Mouse (Mus musculus): ENCODE data around the gene Nadk. TPM values are rescaled to one million over a fixed set of nuclear protein-coding genes. Genes with fewer than 3 reads are reported as not detected.

Nadk gene
- total and polyA plus RNA-seq, 3 experiments, result 28.4 to 42.0 (median 33.2) TPM

DNA sequence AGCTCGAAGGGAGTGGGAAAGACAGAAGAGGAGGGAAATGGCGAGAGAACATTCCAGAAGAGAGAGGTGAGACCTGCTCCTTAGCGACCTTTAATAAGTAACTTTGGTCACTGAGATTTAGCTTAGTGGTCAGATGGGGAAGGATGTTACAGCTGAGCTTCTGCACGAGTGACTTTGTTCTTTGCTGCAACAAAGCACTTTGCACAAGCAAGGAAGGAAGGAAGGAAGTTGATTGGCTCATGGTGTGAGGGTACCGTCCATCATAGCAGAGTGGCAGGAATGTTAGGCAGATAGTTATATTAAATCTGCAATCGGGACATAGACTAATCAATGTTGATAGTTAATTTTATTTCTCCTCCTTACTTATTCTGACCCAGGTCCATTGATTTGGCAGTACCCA is 68.1 kb downstream of the Nadk start:
- Histone ChIP-seq H3K79me2 (replicated peaks; ENCODE audit: control insufficient read depth, insufficient read depth, low read length) (no peaks in the 10 kb centered on the region; the same call in 1 of the 2 replicates), H3K27me3 (ENCODE audit: control insufficient read depth, insufficient read depth, low read length) (no peaks in the 10 kb centered on the region), H3K9ac (ENCODE audit: low read depth, low read length) (no peak overlapping the region), H3K27ac (no peak overlapping the region), H3K4me1 (ENCODE audit: control insufficient read depth, insufficient read depth, low read length) (no peaks in the 10 kb centered on the region), H3K4me3 (no peak overlapping the region), H3K36me3 (ENCODE audit: control insufficient read depth, insufficient read depth, low read length) (no peaks in the 10 kb centered on the region; the same call in 1 of the 2 replicates)
- 65% methylated on average over 6 of the region's 6 CpGs for WGBS
- no peak for DNase-seq
- intact Hi-C loops (cut with DNase I), result no loop called here
- TF ChIP-seq CTCF (IDR thresholded peaks at IDR 0.05), result no peak
- TF ChIP-seq EP300 (IDR thresholded peaks at IDR 0.05; ENCODE audit: insufficient read depth, low read depth, low read length), result no peak
- no peak for TF ChIP-seq POLR2A (IDR thresholded peaks at IDR 0.05; ENCODE audit: insufficient read depth, low read depth, low read length)

DNA sequence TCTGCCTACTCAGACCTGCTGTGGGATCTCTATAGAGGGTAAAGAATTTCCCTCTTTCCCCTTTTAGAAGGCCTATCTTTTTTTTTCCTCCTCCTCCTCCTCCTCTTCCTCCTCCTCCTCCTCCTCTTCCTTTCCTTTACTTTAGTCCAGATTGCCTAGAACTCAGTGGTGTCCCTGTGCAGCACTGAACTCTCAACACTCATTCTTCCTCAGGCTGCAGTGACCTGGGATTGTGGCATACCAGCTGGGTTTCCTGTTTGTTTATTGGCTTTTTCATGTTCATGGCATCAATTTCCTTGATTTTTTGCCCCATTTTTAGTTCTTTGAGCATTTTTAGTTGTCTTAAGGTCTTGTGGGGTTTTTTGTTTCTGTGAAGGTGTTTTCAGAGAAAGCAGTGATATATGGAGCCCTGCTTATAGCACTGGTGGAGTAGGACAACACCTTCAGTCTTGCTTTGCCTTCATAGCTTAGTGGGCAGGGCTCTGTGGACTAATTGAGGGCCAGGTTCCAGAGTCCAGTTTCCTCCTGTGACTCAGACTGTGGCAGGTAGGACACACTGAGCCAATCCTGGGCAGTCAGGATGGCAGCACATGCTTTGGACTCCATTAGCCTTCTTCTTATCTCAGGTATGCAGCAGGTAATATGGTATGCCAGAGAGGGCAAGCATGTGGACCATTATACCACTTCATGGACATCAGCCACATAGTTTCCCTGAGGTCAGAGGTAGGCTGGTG is 73.8 kb downstream of the Nadk start:
- DNase-seq, result no peak
- no peaks in the 10 kb centered on the region; the same call in 1 of the 2 replicates for H3K4me1 ChIP-seq (ENCODE audit: control insufficient read depth, insufficient read depth, low read length)
- intact Hi-C loops (cut with DNase I), result no loop called here
- no peaks in the 10 kb centered on the region for H3K27me3 ChIP-seq (ENCODE audit: control insufficient read depth, insufficient read depth, low read length)
- H3K4me3 ChIP-seq, result no peak overlapping the region
- no peaks in the 10 kb centered on the region for H3K79me2 ChIP-seq (replicated peaks; ENCODE audit: control insufficient read depth, insufficient read depth, low read length)
- H3K27ac ChIP-seq, result no peak overlapping the region
- no peak for TF ChIP-seq POLR2A (IDR thresholded peaks at IDR 0.05; ENCODE audit: insufficient read depth, low read depth, low read length)
- no peak for TF ChIP-seq CTCF (IDR thresholded peaks at IDR 0.05)
- no peak for TF ChIP-seq EP300 (IDR thresholded peaks at IDR 0.05; ENCODE audit: insufficient read depth, low read depth, low read length)
- no peak overlapping the region for H3K9ac ChIP-seq (ENCODE audit: low read depth, low read length)
- H3K36me3 ChIP-seq (ENCODE audit: control insufficient read depth, insufficient read depth, low read length), result no peaks in the 10 kb centered on the region; the same call in 1 of the 2 replicates

Other genes with a start within 250 kb of the Nadk start
- gene Prkcz, start 201.0 kb upstream of the Nadk start, total RNA-seq (2021), result 1 to 10 TPM; 2.3 to 2.6 TPM
- 1.5 and 2.3 TPM in 2 replicates for gene Prkcz, start 201.0 kb upstream of the Nadk start, polyA plus RNA-seq (2012; rRNA removed)
- not detected for gene Gabrd, start 164.3 kb upstream of the Nadk start, total RNA-seq (2021)
- gene Gabrd, start 164.3 kb upstream of the Nadk start, polyA plus RNA-seq (2012; rRNA removed), result 0.06 and 0.32 TPM in 2 replicates
- gene Cfap74, start 153.2 kb upstream of the Nadk start, total RNA-seq (2021), result under 1 TPM; 0.26 to 0.32 TPM
- 0.67 and 0.78 TPM in 2 replicates for gene Cfap74, start 153.2 kb upstream of the Nadk start, polyA plus RNA-seq (2012; rRNA removed)
- gene Tmem52, start 93.3 kb upstream of the Nadk start, total RNA-seq (2021), result 10 to 100 TPM in 1 of 2 experiments, 1 to 10 TPM in 1; 7.0 to 11.2 TPM
- 2.1 and 4.8 TPM in 2 replicates for gene Tmem52, start 93.3 kb upstream of the Nadk start, polyA plus RNA-seq (2012; rRNA removed)
- gene Gnb1, start 71.0 kb upstream of the Nadk start, total RNA-seq (2021), result 100 to 1,000 TPM; 147 to 151 TPM
- 257 and 332 TPM in 2 replicates for gene Gnb1, start 71.0 kb upstream of the Nadk start, polyA plus RNA-seq (2012; rRNA removed)
- gene Slc35e2, start 39.0 kb downstream of the Nadk start, total RNA-seq (2021), result 1 to 10 TPM; 6.3 to 8.2 TPM
- 4.1 and 7.2 TPM in 2 replicates for gene Slc35e2, start 39.0 kb downstream of the Nadk start, polyA plus RNA-seq (2012; rRNA removed)
- gene Cdk11b, start 62.5 kb downstream of the Nadk start, total RNA-seq (2021), result 10 to 100 TPM; 29.3 to 30.2 TPM
- 17.4 and 20.5 TPM in 2 replicates for gene Cdk11b, start 62.5 kb downstream of the Nadk start, polyA plus RNA-seq (2012; rRNA removed)
- gene Gm10563, start 83.0 kb downstream of the Nadk start, total RNA-seq (2021), result not detected
- not detected in 2 replicates for gene Gm10563, start 83.0 kb downstream of the Nadk start, polyA plus RNA-seq (2012; rRNA removed)
- gene Mmp23, start 91.0 kb downstream of the Nadk start, total RNA-seq (2021), result 1 to 10 TPM; 7.3 to 7.5 TPM
- gene Mmp23, start 91.0 kb downstream of the Nadk start, polyA plus RNA-seq (2012; rRNA removed), result 20.7 and 27.0 TPM in 2 replicates
- gene Mib2, start 106.8 kb downstream of the Nadk start, total RNA-seq (2021), result 10 to 100 TPM; 24.9 to 25.7 TPM
- 35.8 and 38.2 TPM in 2 replicates for gene Mib2, start 106.8 kb downstream of the Nadk start, polyA plus RNA-seq (2012; rRNA removed)
- 1 to 10 TPM; 1.2 to 1.5 TPM for gene Fndc10, start 132.0 kb downstream of the Nadk start, total RNA-seq (2021)
- 3.5 and 3.9 TPM in 2 replicates for gene Fndc10, start 132.0 kb downstream of the Nadk start, polyA plus RNA-seq (2012; rRNA removed)
- gene Ssu72, start 142.4 kb downstream of the Nadk start, total RNA-seq (2021), result 10 to 100 TPM; 43.6 to 51.6 TPM
- 51.7 and 60.9 TPM in 2 replicates for gene Ssu72, start 142.4 kb downstream of the Nadk start, polyA plus RNA-seq (2012; rRNA removed)
- gene Tmem240, start 172.4 kb downstream of the Nadk start, total RNA-seq (2021), result under 1 TPM; 0.26 to 0.32 TPM
- gene Tmem240, start 172.4 kb downstream of the Nadk start, polyA plus RNA-seq (2012; rRNA removed), result 0.33 and 0.59 TPM in 2 replicates
- gene Atad3a, start 198.7 kb downstream of the Nadk start, total RNA-seq (2021), result 10 to 100 TPM; 42.3 to 47.7 TPM
- gene Atad3a, start 198.7 kb downstream of the Nadk start, polyA plus RNA-seq (2012; rRNA removed), result 83.7 and 85.4 TPM in 2 replicates
- 1 to 10 TPM; 6.4 to 9.8 TPM for gene Vwa1, start 212.3 kb downstream of the Nadk start, total RNA-seq (2021)
- gene Vwa1, start 212.3 kb downstream of the Nadk start, polyA plus RNA-seq (2012; rRNA removed), result 14.4 and 21.7 TPM in 2 replicates
- 1 to 10 TPM in 1 of 2 experiments, under 1 TPM in 1; 0.84 to 1.1 TPM for gene Tmem88b, start 223.5 kb downstream of the Nadk start, total RNA-seq (2021)
- 0.96 and 2.0 TPM in 2 replicates for gene Tmem88b, start 223.5 kb downstream of the Nadk start, polyA plus RNA-seq (2012; rRNA removed)
- gene Ankrd65, start 228.1 kb downstream of the Nadk start, total RNA-seq (2021), result not detected
- gene Ankrd65, start 228.1 kb downstream of the Nadk start, polyA plus RNA-seq (2012; rRNA removed), result 0.41 TPM in 1 of 2 replicates, not detected in the other
- gene Mrpl20, start 240.5 kb downstream of the Nadk start, total RNA-seq (2021), result 10 to 100 TPM; 69.9 to 77.9 TPM
- 49.6 and 50.7 TPM in 2 replicates for gene Mrpl20, start 240.5 kb downstream of the Nadk start, polyA plus RNA-seq (2012; rRNA removed)